Comparison of ENCODE assay signal across 23 mouse cellular contexts in genomic region chr7:112123612-112124011, GRCm38 (mm10). TPM values are rescaled to one million over a fixed set of nuclear protein-coding genes. Genes with fewer than 3 reads are reported as not detected.
DNase-seq lines count a peak whose midpoint lies in the region; ATAC-seq and TF ChIP-seq lines count a peak whose summit lies in the region.
"Had no signal": no experiment of that assay in that cellular context is flagged by ENCODE, and none has a peak within 500 bp of the region (broad histone marks: within the 10 kb centered on the region; RNA-seq: fewer than 3 reads in every experiment).

No protein-coding gene starts in this region.

- H3K4me3 ChIP-seq in left cerebral cortex, adult 2 months, result no peak overlapping the region
- H3K4me3 ChIP-seq in limb, embryonic 10.5 days, result no peak overlapping the region
- no peak overlapping the region for H3K4me3 ChIP-seq in midbrain, embryonic 13.5 days (replicated peaks)
- H3K4me3 ChIP-seq: forebrain, embryonic 13.5 days; heart, adult 2 months; heart, embryonic 13.5 days; kidney, embryonic 15.5 days; myocyte; neural tube, embryonic 13.5 days had no signal

- H3K9ac ChIP-seq in midbrain, embryonic 13.5 days (replicated peaks), result no peak overlapping the region
- H3K9ac ChIP-seq: forebrain, embryonic 13.5 days; heart, embryonic 13.5 days; kidney, embryonic 15.5 days; neural tube, embryonic 13.5 days had no signal

- WGBS in limb, embryonic 10.5 days, result 94% methylated on average over 5 of the region's 5 CpGs
- 91% methylated on average over 5 of the region's 5 CpGs for WGBS in midbrain, embryonic 13.5 days

- peaks cover 62% of the 10 kb centered on the region for H3K4me1 ChIP-seq in limb, embryonic 10.5 days
- peaks cover 8% of the 10 kb centered on the region; the same call in 1 of the 2 replicates for H3K4me1 ChIP-seq in midbrain, embryonic 13.5 days (replicated peaks)

- no peak overlapping the region for H3K4me2 ChIP-seq in midbrain, embryonic 13.5 days (replicated peaks)
- H3K4me2 ChIP-seq: forebrain, embryonic 13.5 days; heart, embryonic 13.5 days; kidney, embryonic 15.5 days; neural tube, embryonic 13.5 days had no signal

- H3K27me3 ChIP-seq in limb, embryonic 10.5 days (ENCODE audit: low read depth, poor library complexity, severe bottlenecking), result no peaks in the 10 kb centered on the region
- no peaks in the 10 kb centered on the region for H3K27me3 ChIP-seq in midbrain, embryonic 13.5 days
- H3K27me3 ChIP-seq: forebrain, embryonic 13.5 days; heart, embryonic 13.5 days; kidney, embryonic 15.5 days; neural tube, embryonic 13.5 days had no signal

- ATAC-seq in midbrain, embryonic 13.5 days, result no peak
- ATAC-seq: activated CD4-positive, CD25-positive, alpha-beta regulatory T cell, adult 4 months; forebrain, embryonic 13.5 days; midbrain, embryonic 16.5 days had no signal

- no peak for TF ChIP-seq CTCF in left cerebral cortex, adult 2 months (IDR thresholded peaks at IDR 0.05)

- DNase-seq in left cerebral cortex, adult 11 months (ENCODE audit: low spot score), result peak; percentile 56
- DNase-seq in left cerebral cortex, postnatal 10 days (ENCODE audit: extremely low spot score in 1 of 2, low spot score in 2 of 2), result no peak
- DNase-seq in brain, adult 2 months (ENCODE audit: low read depth, low spot score), result peak; percentile 89
- DNase-seq in left cerebral cortex, adult 2 months (ENCODE audit: extremely low spot score in 1 of 2, low spot score in 2 of 2), result peak in 1 of 2 experiments; percentile 52
- no peak for DNase-seq in limb, embryonic 10.5 days (ENCODE audit: low spot score)
- no peak for DNase-seq in thymus, postnatal 36 days
- DNase-seq: adrenal gland, postnatal 14 days; gastrocnemius, postnatal 25 days; heart, adult 2 months; heart, postnatal 14 days; kidney, adult 11 months; kidney, postnatal 36 days; liver; thymus, postnatal 25 days had no signal

- H3K9me3 ChIP-seq in limb, embryonic 10.5 days (replicated peaks), result no peaks in the 10 kb centered on the region
- no peaks in the 10 kb centered on the region for H3K9me3 ChIP-seq in midbrain, embryonic 13.5 days
- H3K9me3 ChIP-seq: forebrain, embryonic 13.5 days; heart, embryonic 13.5 days; kidney, embryonic 15.5 days; neural tube, embryonic 13.5 days had no signal

- intact Hi-C loops in left cerebral cortex, postnatal 10 days (cut with DNase I), result no loop called here
- intact Hi-C loops in left cerebral cortex, adult 2 months (cut with DNase I), result loop anchor here (1.0 to 2.0 kb wide), 4 partner anchors 42 to 213 kb away; no protein-coding TSS in a partner anchor

- no peaks in the 10 kb centered on the region for H3K36me3 ChIP-seq in limb, embryonic 10.5 days
- no peaks in the 10 kb centered on the region for H3K36me3 ChIP-seq in midbrain, embryonic 13.5 days
- H3K36me3 ChIP-seq: kidney, embryonic 15.5 days; neural tube, embryonic 13.5 days had no signal

- H3K27ac ChIP-seq in left cerebral cortex, adult 2 months, result peak overlapping the region; percentile 83
- peak overlapping the region; percentile 83 for H3K27ac ChIP-seq in limb, embryonic 10.5 days
- H3K27ac ChIP-seq in midbrain, embryonic 13.5 days, result no peak overlapping the region
- H3K27ac ChIP-seq: forebrain, embryonic 13.5 days; heart, adult 2 months; heart, embryonic 13.5 days; kidney, embryonic 15.5 days; macrophage; neural tube, embryonic 13.5 days had no signal

RNA-seq across cellular contexts. Expression of gene Dkk3, which starts 35.2 kb away (rescaled TPM):
- total RNA-seq in left cerebral cortex, postnatal 10 days (2021), result 10 to 100 TPM; 72.5 to 93.3 TPM
- 100 to 1,000 TPM; 164 to 198 TPM for total RNA-seq in left cerebral cortex, adult 2 months (2021)
- polyA plus RNA-seq in limb, embryonic 10.5 days (2016; fragmentation: Nextera tagmentation; extraction: Ambion mirVana), result 4.9 and 6.3 TPM in 2 replicates
- 18.9 and 19.8 TPM in 2 replicates for polyA plus RNA-seq in midbrain, embryonic 13.5 days (2015; fragmentation: Nextera tagmentation; extraction: Ambion mirVana)
- polyA plus RNA-seq: macrophage had no signal

Comparison
In these comparisons a context has a peak if more than half of its experiments do, and no peak if none do; other contexts are left out.
1. DNase-seq: peak in left cerebral cortex, adult 11 months (single experiment) and brain, adult 2 months (single experiment); none in left cerebral cortex, postnatal 10 days (0 of 2), limb, embryonic 10.5 days (single experiment) and thymus, postnatal 36 days (0 of 2).